Mouse (Mus musculus): ENCODE measurements at regions not wholly inside any gene's neighbourhood (a gene's known extent, or its start where the extent isn't known, plus 50 kb on each side); places are given as distances from the start of the nearest gene placed in this dataset.

- no peaks in the 10 kb centered on the region for H3K9me3 ChIP-seq
- H3K27ac ChIP-seq, result no peak overlapping the region
- ATAC-seq (replicated peaks), result no peak
- H3K4me1 ChIP-seq, result no peaks in the 10 kb centered on the region
- H3K4me3 ChIP-seq, result no peak overlapping the region
- H3K36me3 ChIP-seq (replicated peaks), result no peaks in the 10 kb centered on the region
- H3K9ac ChIP-seq, result no peak overlapping the region
- no peak overlapping the region for H3K4me2 ChIP-seq
- WGBS, result 83% methylated on average over 6 of the region's 6 CpGs
- H3K27me3 ChIP-seq (replicated peaks), result no peaks in the 10 kb centered on the region
These were observed 115.5 kb upstream of the Twist2 start for GRCm38 (mm10) chr1:91685789-91686188.

DNA sequence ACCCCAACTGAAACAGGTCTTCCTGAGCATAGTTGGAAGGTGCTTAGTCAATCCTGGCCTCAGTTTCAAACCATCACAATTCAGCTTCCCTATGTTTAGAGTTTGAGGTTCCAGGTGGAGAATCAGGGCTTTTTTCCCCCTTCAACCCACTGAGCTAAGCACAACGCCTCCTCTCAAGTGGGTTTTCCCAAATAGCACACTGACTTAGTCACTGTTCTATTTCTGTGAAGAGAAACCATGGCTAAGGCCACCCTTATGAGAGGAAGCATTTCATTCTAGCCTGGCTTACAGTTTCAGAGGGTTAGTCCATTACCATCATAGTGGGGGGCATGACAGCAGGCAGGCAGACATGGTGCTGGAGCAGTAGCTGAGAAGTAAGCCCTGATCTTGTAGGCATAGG, 109.7 kb upstream of the Twist2 start:
- no peak for ATAC-seq (replicated peaks)
- Histone ChIP-seq H3K9ac (no peak overlapping the region), H3K4me3 (no peak overlapping the region), H3K36me3 (replicated peaks) (no peaks in the 10 kb centered on the region), H3K4me2 (no peak overlapping the region), H3K27ac (no peak overlapping the region), H3K27me3 (replicated peaks) (no peaks in the 10 kb centered on the region), H3K9me3 (no peaks in the 10 kb centered on the region), H3K4me1 (no peaks in the 10 kb centered on the region)
- 92% methylated on average over 1 of the region's 1 CpGs for WGBS

- Histone ChIP-seq H3K36me3 (replicated peaks) (no peaks in the 10 kb centered on the region), H3K9ac (no peak overlapping the region), H3K27ac (no peak overlapping the region), H3K4me3 (no peak overlapping the region), H3K9me3 (no peaks in the 10 kb centered on the region), H3K27me3 (replicated peaks) (no peaks in the 10 kb centered on the region), H3K4me2 (no peak overlapping the region), H3K4me1 (no peaks in the 10 kb centered on the region)
- WGBS, result 89% methylated on average over 9 of the region's 9 CpGs
- ATAC-seq (replicated peaks), result no peak
These were observed 108.4 kb upstream of the Twist2 start for GRCm38 (mm10) chr1:91692709-91693460.

- WGBS, result 87% methylated on average over 8 of the region's 8 CpGs
- ATAC-seq (replicated peaks), result no peak
- Histone ChIP-seq H3K27ac (no peak overlapping the region), H3K4me3 (no peak overlapping the region), H3K9me3 (no peaks in the 10 kb centered on the region), H3K9ac (no peak overlapping the region), H3K4me2 (no peak overlapping the region), H3K4me1 (no peaks in the 10 kb centered on the region), H3K36me3 (replicated peaks) (no peaks in the 10 kb centered on the region), H3K27me3 (replicated peaks) (no peaks in the 10 kb centered on the region)
These were observed 104.2 kb upstream of the Twist2 start for GRCm38 (mm10) chr1:91697053-91697452.

GRCm38 (mm10) chr1:91701475-91701874, 99.8 kb upstream of the Twist2 start:
- 87% methylated on average over 12 of the region's 12 CpGs for WGBS
- Histone ChIP-seq H3K9ac (no peak overlapping the region), H3K4me3 (no peak overlapping the region), H3K9me3 (no peaks in the 10 kb centered on the region), H3K4me2 (no peak overlapping the region), H3K36me3 (replicated peaks) (no peaks in the 10 kb centered on the region), H3K4me1 (no peaks in the 10 kb centered on the region), H3K27me3 (replicated peaks) (no peaks in the 10 kb centered on the region), H3K27ac (no peak overlapping the region)
- ATAC-seq (replicated peaks), result no peak

DNA sequence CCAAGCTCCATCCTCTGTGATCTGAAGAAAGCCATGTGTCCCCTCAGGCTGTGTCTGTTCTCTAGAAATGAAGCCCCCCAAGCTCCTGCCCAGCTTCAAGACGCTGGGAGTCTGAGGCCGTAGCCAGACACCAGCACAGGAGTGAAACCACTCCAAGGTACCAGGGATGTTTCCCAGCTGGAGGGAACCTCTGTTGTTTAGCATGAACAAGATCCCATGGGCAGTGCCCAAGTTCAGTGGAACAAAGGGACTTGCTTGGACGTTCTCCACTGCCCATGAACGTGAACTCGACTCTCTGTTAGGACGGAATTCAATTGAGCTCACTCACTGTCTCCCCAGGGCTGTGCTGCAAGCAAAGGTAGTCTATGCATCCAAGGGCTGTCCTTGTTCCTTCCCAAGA, 99.2 kb upstream of the Twist2 start:
- Histone ChIP-seq H3K4me2 (no peak overlapping the region), H3K4me3 (no peak overlapping the region), H3K9ac (no peak overlapping the region), H3K36me3 (replicated peaks) (no peaks in the 10 kb centered on the region), H3K27ac (no peak overlapping the region), H3K27me3 (replicated peaks) (no peaks in the 10 kb centered on the region), H3K4me1 (no peaks in the 10 kb centered on the region), H3K9me3 (no peaks in the 10 kb centered on the region)
- no peak for ATAC-seq (replicated peaks)
- WGBS, result 84% methylated on average over 6 of the region's 6 CpGs

DNA sequence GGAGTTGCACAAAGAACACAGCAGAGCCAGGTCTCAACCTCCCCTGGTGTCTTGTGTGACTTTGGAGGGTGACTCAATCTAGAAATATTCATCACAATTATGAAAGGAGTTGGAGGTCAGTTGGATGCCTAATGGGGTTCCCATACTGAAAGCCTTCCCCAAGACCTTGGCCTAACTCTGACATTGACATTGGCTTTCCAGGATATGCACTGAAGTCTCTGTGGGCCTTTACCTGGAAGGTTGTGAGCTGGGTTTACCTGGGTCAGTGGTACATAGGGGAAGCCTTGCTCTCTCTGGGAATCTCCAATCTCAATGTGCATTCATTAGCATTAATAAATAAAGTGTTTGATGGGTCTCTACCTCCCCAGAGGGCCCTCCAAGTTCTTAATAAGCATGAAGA, 98.5 kb upstream of the Twist2 start:
- no peaks in the 10 kb centered on the region for H3K36me3 ChIP-seq (replicated peaks)
- no peaks in the 10 kb centered on the region for H3K27me3 ChIP-seq (replicated peaks)
- H3K27ac ChIP-seq, result no peak overlapping the region
- no peak for ATAC-seq (replicated peaks)
- no peak overlapping the region for H3K4me2 ChIP-seq
- no peak overlapping the region for H3K4me3 ChIP-seq
- H3K4me1 ChIP-seq, result no peaks in the 10 kb centered on the region
- no peaks in the 10 kb centered on the region for H3K9me3 ChIP-seq
- no peak overlapping the region for H3K9ac ChIP-seq

GRCm38 (mm10) chr1:91705451-91705850, 95.8 kb upstream of the Twist2 start:
- 83% methylated on average over 9 of the region's 9 CpGs for WGBS
- no peak for ATAC-seq (replicated peaks)
- Histone ChIP-seq H3K36me3 (replicated peaks) (no peaks in the 10 kb centered on the region), H3K9ac (no peak overlapping the region), H3K9me3 (no peaks in the 10 kb centered on the region), H3K27ac (no peak overlapping the region), H3K27me3 (replicated peaks) (no peaks in the 10 kb centered on the region), H3K4me3 (no peak overlapping the region), H3K4me1 (no peaks in the 10 kb centered on the region), H3K4me2 (no peak overlapping the region)

GRCm38 (mm10) chr1:91708550-91709243, 92.6 kb upstream of the Twist2 start:
- Histone ChIP-seq H3K4me1 (no peaks in the 10 kb centered on the region), H3K27ac (no peak overlapping the region)

GRCm38 (mm10) chr1:91709244-91709600, 92.0 kb upstream of the Twist2 start:
- WGBS, result 94% methylated on average over 1 of the region's 1 CpGs
- H3K27ac ChIP-seq, result no peak overlapping the region
- no peaks in the 10 kb centered on the region for H3K36me3 ChIP-seq (replicated peaks)
- no peaks in the 10 kb centered on the region for H3K9me3 ChIP-seq
- H3K4me1 ChIP-seq, result no peaks in the 10 kb centered on the region
- H3K4me2 ChIP-seq, result no peak overlapping the region
- ATAC-seq (replicated peaks), result no peak
- H3K27me3 ChIP-seq (replicated peaks), result no peaks in the 10 kb centered on the region
- H3K4me3 ChIP-seq, result no peak overlapping the region
- no peak overlapping the region for H3K9ac ChIP-seq

More at GRCm38 (mm10) chr1:91708550-91709243, 92.6 kb upstream of the Twist2 start:
- H3K27me3 ChIP-seq (replicated peaks), result no peaks in the 10 kb centered on the region
- ATAC-seq (replicated peaks), result no peak
- no peak overlapping the region for H3K4me2 ChIP-seq
- 77% methylated on average over 7 of the region's 7 CpGs for WGBS
- H3K9ac ChIP-seq, result no peak overlapping the region
- H3K4me3 ChIP-seq, result no peak overlapping the region
- H3K9me3 ChIP-seq, result no peaks in the 10 kb centered on the region
- H3K36me3 ChIP-seq (replicated peaks), result no peaks in the 10 kb centered on the region

- H3K27me3 ChIP-seq (replicated peaks), result no peaks in the 10 kb centered on the region
- H3K9ac ChIP-seq, result no peak overlapping the region
- H3K9me3 ChIP-seq, result no peaks in the 10 kb centered on the region
- no peak overlapping the region for H3K27ac ChIP-seq
- ATAC-seq (replicated peaks), result no peak
- H3K4me1 ChIP-seq, result no peaks in the 10 kb centered on the region
- WGBS, result 86% methylated on average over 11 of the region's 11 CpGs
- no peak overlapping the region for H3K4me2 ChIP-seq
- H3K36me3 ChIP-seq (replicated peaks), result no peaks in the 10 kb centered on the region
- no peak overlapping the region for H3K4me3 ChIP-seq
These were observed 88.1 kb upstream of the Twist2 start for GRCm38 (mm10) chr1:91713131-91713530.

DNA sequence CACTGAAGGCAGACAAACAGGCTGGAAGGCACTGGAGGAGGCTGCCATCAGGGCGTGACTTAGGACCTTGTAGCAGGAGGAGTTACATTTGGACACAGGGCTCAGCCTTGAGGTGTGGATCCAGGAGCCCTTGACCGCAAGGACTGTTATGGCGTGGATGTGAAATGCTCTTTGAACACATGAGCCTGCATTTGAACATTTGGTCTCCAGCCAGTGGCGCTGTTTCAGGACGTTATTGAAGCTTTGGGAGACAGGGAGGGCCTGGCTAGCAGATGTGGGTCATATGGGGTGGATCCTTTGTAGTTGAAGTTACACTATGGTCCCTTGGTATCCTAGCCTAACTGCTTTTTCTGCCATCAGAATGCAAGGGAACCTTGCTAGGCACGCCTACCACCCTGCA, 87.0 kb upstream of the Twist2 start:
- Histone ChIP-seq H3K4me2 (no peak overlapping the region), H3K4me3 (no peak overlapping the region), H3K36me3 (replicated peaks) (no peaks in the 10 kb centered on the region), H3K4me1 (no peaks in the 10 kb centered on the region), H3K27me3 (replicated peaks) (no peaks in the 10 kb centered on the region), H3K9ac (no peak overlapping the region), H3K27ac (no peak overlapping the region), H3K9me3 (no peaks in the 10 kb centered on the region)
- ATAC-seq (replicated peaks), result no peak
- 87% methylated on average over 6 of the region's 6 CpGs for WGBS

DNA sequence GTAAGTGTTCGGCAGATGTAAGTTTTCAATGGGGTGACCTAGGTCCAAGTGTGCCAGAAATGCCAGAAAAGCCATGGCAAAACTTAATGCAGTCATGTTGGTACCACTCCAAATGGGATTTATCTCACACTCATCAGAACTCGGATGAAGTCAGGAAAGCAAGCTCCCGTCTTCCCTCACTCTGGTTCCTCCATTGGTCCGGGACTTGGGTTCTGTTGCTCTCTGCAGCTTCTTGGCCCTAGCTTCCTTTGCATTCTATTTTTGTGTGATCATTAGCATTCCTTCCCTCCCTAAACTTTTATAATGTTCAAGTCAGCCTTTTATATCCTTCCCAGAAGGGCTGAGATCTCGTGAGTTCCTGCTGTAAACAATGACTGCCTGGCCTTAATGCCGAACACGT, 85.9 kb upstream of the Twist2 start:
- Histone ChIP-seq H3K4me3 (no peak overlapping the region), H3K36me3 (replicated peaks) (no peaks in the 10 kb centered on the region), H3K27me3 (replicated peaks) (no peaks in the 10 kb centered on the region), H3K4me2 (no peak overlapping the region), H3K9me3 (no peaks in the 10 kb centered on the region), H3K27ac (no peak overlapping the region), H3K9ac (no peak overlapping the region), H3K4me1 (no peaks in the 10 kb centered on the region)
- no peak for ATAC-seq (replicated peaks)
- 80% methylated on average over 7 of the region's 7 CpGs for WGBS
